Mouse (Mus musculus) stomach, postnatal 0 days (tissue): ENCODE data around the gene Prlhr.

Experiments used
- CTCF ChIP-seq: IDR thresholded peaks from 2 replicates; pipeline ENCODE4 v1.5.1; 2016; ENCODE audit warnings: antibody characterized with exemption, low read depth, mild to moderate bottlenecking, moderate library complexity
- EP300 ChIP-seq: optimal IDR thresholded peaks from 2 replicates; pipeline ENCODE3; 2016; ENCODE audit warnings: antibody characterized with exemption

DNA sequence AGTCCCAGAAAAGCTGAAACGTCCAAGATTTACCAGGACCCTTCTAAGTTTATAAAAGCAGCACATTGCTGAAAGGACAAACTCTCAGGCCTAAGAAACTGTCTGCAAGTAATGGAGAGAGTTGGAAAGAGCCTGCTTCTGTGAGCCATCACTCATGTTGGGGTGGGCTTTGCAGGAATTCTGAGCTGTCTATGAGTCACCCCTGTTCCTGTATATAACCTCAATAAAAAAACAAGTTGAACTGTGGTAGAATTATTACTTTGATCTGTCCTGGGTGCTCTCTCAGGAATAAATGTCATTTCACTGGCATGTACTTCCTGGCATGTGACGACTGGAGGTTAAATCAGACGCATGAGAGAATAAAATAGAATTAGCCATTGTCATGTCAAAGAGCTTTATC lies 27.7 kb upstream of the Prlhr start:
- no peak for TF ChIP-seq EP300
- TF ChIP-seq CTCF: no peak
